ENCODE assay signal across 16 mouse cellular contexts in genomic region chr17:81096490-81096889, GRCm38 (mm10).
"Had no signal": no experiment of that assay in that cellular context is flagged by ENCODE, and none has a peak within 500 bp of the region (broad histone marks: within the 10 kb centered on the region; RNA-seq: fewer than 3 reads in every experiment).

No protein-coding gene starts in this region.

- H3K4me3 ChIP-seq: limb, embryonic 12.5 days; limb, embryonic 15.5 days; midbrain, embryonic 12.5 days; midbrain, embryonic 15.5 days had no signal

- H3K4me1 ChIP-seq: limb, embryonic 12.5 days; limb, embryonic 15.5 days; midbrain, embryonic 12.5 days; midbrain, embryonic 15.5 days had no signal

- DNase-seq: kidney, adult 2 months; kidney, postnatal 25 days; left cerebral cortex, postnatal 4 days; liver, postnatal 0 days; lung, embryonic 14.5 days; thymus, adult 18-20 months; thymus, postnatal 36 days had no signal

- H3K9ac ChIP-seq: limb, embryonic 12.5 days; limb, embryonic 15.5 days; liver, embryonic 14.5 days; liver, postnatal 0 days; lung, embryonic 14.5 days; midbrain, embryonic 12.5 days; midbrain, embryonic 15.5 days had no signal

- H3K27ac ChIP-seq: kidney, postnatal 0 days; limb, embryonic 12.5 days; limb, embryonic 15.5 days; liver, embryonic 14.5 days; macrophage; midbrain, embryonic 12.5 days; midbrain, embryonic 15.5 days had no signal

- H3K36me3 ChIP-seq: limb, embryonic 12.5 days; limb, embryonic 15.5 days; midbrain, embryonic 12.5 days; midbrain, embryonic 15.5 days had no signal

- H3K27me3 ChIP-seq: limb, embryonic 12.5 days; limb, embryonic 15.5 days; midbrain, embryonic 12.5 days; midbrain, embryonic 15.5 days had no signal

- H3K4me2 ChIP-seq: limb, embryonic 12.5 days; limb, embryonic 15.5 days; liver, embryonic 11.5 days; lung, embryonic 14.5 days; midbrain, embryonic 12.5 days; midbrain, embryonic 15.5 days had no signal

- H3K9me3 ChIP-seq: limb, embryonic 12.5 days; limb, embryonic 15.5 days; midbrain, embryonic 12.5 days; midbrain, embryonic 15.5 days had no signal

- ATAC-seq: liver, postnatal 0 days; lung, postnatal 0 days; midbrain, embryonic 15.5 days had no signal
